Mouse (Mus musculus) olfactory bulb, adult 2 months (tissue): ENCODE measurements around the gene Pde5a. TPM values are rescaled to one million over a fixed set of nuclear protein-coding genes. Genes with fewer than 3 reads are reported as not detected.

ENCODE experiments used
- H3K27ac ChIP-seq: fragments of 200-500 bp; 2 replicates; pipeline ENCODE4 v1.5.1; 2012; ENCODE audit warnings: low read depth, low read length; ENCODE audit not compliant: insufficient read depth
- H3K4me1 ChIP-seq: fragments of 200-500 bp; 2 replicates; pipeline ENCODE4 v1.6.1; 2012; ENCODE audit warnings: low read length; ENCODE audit not compliant: control insufficient read depth, insufficient read depth
- H3K4me3 ChIP-seq: fragments of 200-500 bp; 2 replicates; pipeline ENCODE4 v1.5.1; 2012; ENCODE audit warnings: mild to moderate bottlenecking, low read depth, low read length, moderate library complexity; ENCODE audit not compliant: insufficient read depth
- CTCF ChIP-seq: fragments of 200-500 bp; IDR thresholded peaks from 2 replicates; pipeline ENCODE4 v1.5.1; 2012; ENCODE audit warnings: low read depth, mild to moderate bottlenecking, low read length, moderate library complexity; ENCODE audit not compliant: insufficient read depth
- POLR2A ChIP-seq: fragments of 200-500 bp; IDR thresholded peaks from 2 replicates; pipeline ENCODE4 v1.6.1; 2012; ENCODE audit warnings: mild to moderate bottlenecking, low read depth, low read length, moderate library complexity; ENCODE audit not compliant: insufficient read depth
- WGBS: fragments of 180-500 bp; shearing (Covaris S2); methylation state at CpG from one replicate; pipeline ENCODE4 v1.1.7; 2018; 5-methylcytosine and 5-hydroxymethylcytosine counted together
- polyA plus RNA-seq: library from polyadenylated mRNA; stranded (reverse); fragments of >200 nt; gene quantifications from 2 replicates; pipeline ENCODE4 v1.2.4, GENCODE M21; 2012; ENCODE audit warnings: low replicate concordance; ENCODE audit not compliant: missing spikeins, insufficient read depth, insufficient read length

The Pde5a gene
- polyA plus RNA-seq, 1 experiment, result not detected

- Histone ChIP-seq H3K4me1 (no peaks in the 10 kb centered on the region), H3K4me3 (no peak overlapping the region), H3K27ac (no peak overlapping the region)
- WGBS, result 89% methylated on average over 12 of the region's 12 CpGs
- TF ChIP-seq POLR2A (no peak), CTCF (no peak)
Measured at GRCm38 (mm10) chr3:122860573-122861498, 132.1 kb downstream of the Pde5a start.

- Histone ChIP-seq H3K4me1 (no peaks in the 10 kb centered on the region), H3K27ac (no peak overlapping the region), H3K4me3 (no peak overlapping the region)
- TF ChIP-seq CTCF (no peak), POLR2A (no peak)
- 67% methylated on average over 4 of the region's 4 CpGs for WGBS
Measured at GRCm38 (mm10) chr3:122865092-122865491, 136.3 kb downstream of the Pde5a start.

GRCm38 (mm10) chr3:122868270-122868669 lies 139.5 kb downstream of the Pde5a start:
- Histone ChIP-seq H3K4me1 (no peaks in the 10 kb centered on the region), H3K4me3 (no peak overlapping the region), H3K27ac (no peak overlapping the region)
- TF ChIP-seq POLR2A (no peak), CTCF (no peak)
- WGBS, result 100% methylated on average over 1 of the region's 1 CpGs

- H3K4me1 ChIP-seq, result no peaks in the 10 kb centered on the region
- 81% methylated on average over 1 of the region's 1 CpGs for WGBS
- H3K4me3 ChIP-seq, result no peak overlapping the region
- TF ChIP-seq CTCF (no peak), POLR2A (no peak)
- H3K27ac ChIP-seq, result no peak overlapping the region
Measured at GRCm38 (mm10) chr3:122871596-122871995, 142.8 kb downstream of the Pde5a start.

- H3K27ac ChIP-seq, result no peak overlapping the region
- H3K4me1 ChIP-seq, result no peaks in the 10 kb centered on the region
- WGBS, result 94% methylated on average over 2 of the region's 2 CpGs
- no peak overlapping the region for H3K4me3 ChIP-seq
- TF ChIP-seq CTCF (no peak), POLR2A (no peak)
Measured at GRCm38 (mm10) chr3:122876870-122877269, 148.1 kb downstream of the Pde5a start.

- no peak overlapping the region for H3K27ac ChIP-seq
- no peak overlapping the region for H3K4me3 ChIP-seq
- no peaks in the 10 kb centered on the region for H3K4me1 ChIP-seq
- 94% methylated on average over 3 of the region's 3 CpGs for WGBS
- TF ChIP-seq POLR2A (no peak), CTCF (no peak)
Measured at GRCm38 (mm10) chr3:122877543-122877942, 148.8 kb downstream of the Pde5a start.

- H3K27ac ChIP-seq, result no peak overlapping the region
- WGBS, result 90% methylated on average over 8 of the region's 8 CpGs
- H3K4me3 ChIP-seq, result no peak overlapping the region
- no peaks in the 10 kb centered on the region for H3K4me1 ChIP-seq
- TF ChIP-seq POLR2A (no peak), CTCF (no peak)
Measured at GRCm38 (mm10) chr3:122878705-122879315, 150.1 kb downstream of the Pde5a start.

- H3K27ac ChIP-seq, result no peak overlapping the region
- no peak overlapping the region for H3K4me3 ChIP-seq
- TF ChIP-seq CTCF, result no peak
- TF ChIP-seq POLR2A, result no peak
- WGBS, result 82% methylated on average over 4 of the region's 4 CpGs
- H3K4me1 ChIP-seq, result no peaks in the 10 kb centered on the region
Measured at GRCm38 (mm10) chr3:122887505-122888301, 159.0 kb downstream of the Pde5a start.
